In genomic region chr1:170530456-170530855, GRCm38 (mm10) we compare ENCODE assay signal across 22 mouse cellular contexts. TPM values are rescaled to one million over a fixed set of nuclear protein-coding genes. Genes with fewer than 3 reads are reported as not detected.
DNase-seq lines count a peak whose midpoint lies in the region; ATAC-seq and TF ChIP-seq lines count a peak whose summit lies in the region.
"Had no signal": no experiment of that assay in that cellular context is flagged by ENCODE, and none has a peak within 500 bp of the region (broad histone marks: within the 10 kb centered on the region; RNA-seq: fewer than 3 reads in every experiment).

No protein-coding gene starts in this region.

- TF ChIP-seq CTCF in hindbrain, postnatal 0 days (IDR thresholded peaks at IDR 0.05; ENCODE audit: low read depth): no peak

- no peaks in the 10 kb centered on the region for H3K27me3 ChIP-seq in hindbrain, embryonic 16.5 days (replicated peaks; ENCODE audit: control insufficient read depth, insufficient read depth, low read length)
- no peaks in the 10 kb centered on the region for H3K27me3 ChIP-seq in hindbrain, postnatal 0 days (ENCODE audit: insufficient read depth, low read length)
- H3K27me3 ChIP-seq: embryonic facial prominence, embryonic 12.5 days; forebrain, embryonic 13.5 days; forebrain, embryonic 15.5 days; Patski had no signal

- no peak overlapping the region for H3K4me2 ChIP-seq in hindbrain, embryonic 16.5 days (ENCODE audit: low read length)
- no peak overlapping the region for H3K4me2 ChIP-seq in hindbrain, postnatal 0 days (ENCODE audit: low read depth, low read length)
- H3K4me2 ChIP-seq: embryonic facial prominence, embryonic 12.5 days; forebrain, embryonic 13.5 days; forebrain, embryonic 15.5 days had no signal

- no peak overlapping the region for H3K9ac ChIP-seq in hindbrain, embryonic 16.5 days (ENCODE audit: low read depth, low read length)
- no peak overlapping the region for H3K9ac ChIP-seq in hindbrain, postnatal 0 days (replicated peaks; ENCODE audit: low read length)
- H3K9ac ChIP-seq: embryonic facial prominence, embryonic 12.5 days; forebrain, embryonic 13.5 days; forebrain, embryonic 15.5 days; forebrain, postnatal 0 days had no signal

- WGBS in hindbrain, embryonic 16.5 days: 72% methylated on average over 4 of the region's 4 CpGs
- 68% methylated on average over 4 of the region's 4 CpGs for WGBS in hindbrain, postnatal 0 days

- H3K4me3 ChIP-seq in hindbrain, embryonic 16.5 days (ENCODE audit: low read length): no peak overlapping the region
- H3K4me3 ChIP-seq in hindbrain, postnatal 0 days (ENCODE audit: low read length): no peak overlapping the region
- H3K4me3 ChIP-seq: embryonic facial prominence, embryonic 12.5 days; forebrain, embryonic 13.5 days; forebrain, embryonic 15.5 days had no signal

- no peak overlapping the region for H3K27ac ChIP-seq in hindbrain, embryonic 16.5 days (ENCODE audit: low read depth, low read length)
- H3K27ac ChIP-seq in hindbrain, postnatal 0 days: no peak overlapping the region
- H3K27ac ChIP-seq: embryonic facial prominence, embryonic 12.5 days; forebrain, embryonic 13.5 days; forebrain, embryonic 15.5 days had no signal

- no peaks in the 10 kb centered on the region for H3K4me1 ChIP-seq in hindbrain, embryonic 16.5 days (ENCODE audit: control insufficient read depth, insufficient read depth, low read depth, low read length)
- H3K4me1 ChIP-seq in hindbrain, postnatal 0 days (ENCODE audit: insufficient read depth, low read length): 0 out of 2 replicates have a peak, but pooled peaks cover 1% of the 10 kb centered on the region
- H3K4me1 ChIP-seq: embryonic facial prominence, embryonic 12.5 days; forebrain, embryonic 13.5 days; forebrain, embryonic 15.5 days had no signal

- no peaks in the 10 kb centered on the region for H3K36me3 ChIP-seq in hindbrain, embryonic 16.5 days (ENCODE audit: control insufficient read depth, insufficient read depth, low read length)
- no peaks in the 10 kb centered on the region for H3K36me3 ChIP-seq in hindbrain, postnatal 0 days (ENCODE audit: insufficient read depth, low read length)
- H3K36me3 ChIP-seq: embryonic facial prominence, embryonic 12.5 days; forebrain, embryonic 15.5 days; G1E had no signal

- H3K9me3 ChIP-seq in hindbrain, embryonic 16.5 days (ENCODE audit: control insufficient read depth, low read length): no peaks in the 10 kb centered on the region
- H3K9me3 ChIP-seq in hindbrain, postnatal 0 days (ENCODE audit: low read length): no peaks in the 10 kb centered on the region
- H3K9me3 ChIP-seq: embryonic facial prominence, embryonic 12.5 days; forebrain, embryonic 13.5 days; forebrain, embryonic 15.5 days; G1E had no signal

- ATAC-seq in hindbrain, embryonic 16.5 days: 0 out of 2 replicates have a peak, but pooled peaks have one; percentile 28
- ATAC-seq in hindbrain, postnatal 0 days: no peak
- ATAC-seq: activated CD4-positive, CD25-positive, alpha-beta regulatory T cell, adult 4 months; CD4-positive, CD25-positive, alpha-beta regulatory T cell, adult 4 months; forebrain, embryonic 13.5 days; forebrain, embryonic 15.5 days; forebrain, postnatal 0 days; Patski had no signal

- DNase-seq in cerebellum, adult 9-10 months: peak; percentile 21
- DNase-seq in cerebellum, postnatal 4 days (ENCODE audit: low spot score in 2 of 2): no peak
- DNase-seq in cerebellum, postnatal 25 days: peak; percentile 46 to 48
- DNase-seq in cerebellum, adult 8-10 months: no peak
- no peak for DNase-seq in hindbrain, postnatal 0 days (ENCODE audit: low spot score)
- DNase-seq: adrenal gland, adult 8-10 months; adrenal gland, postnatal 14 days; adrenal gland, postnatal 36 days; B cell, adult 2 months; cerebellum, adult 18-20 months; cerebellum, adult 9-11 months; cerebellum, postnatal 36 days; forebrain, postnatal 0 days had no signal

RNA-seq across cellular contexts. Expression of gene Nos1ap, which starts 59.2 kb away (rescaled TPM):
- polyA plus RNA-seq in hindbrain, embryonic 16.5 days (2015; fragmentation: Nextera tagmentation; extraction: Ambion mirVana): 14.8 and 17.1 TPM in 2 replicates
- 10.1 and 29.9 TPM in 2 replicates for total RNA-seq in hindbrain, postnatal 0 days (2014; rRNA removed)
- polyA plus RNA-seq in hindbrain, postnatal 0 days (2015; fragmentation: Nextera tagmentation; extraction: Ambion mirVana): 12.4 and 14.9 TPM in 2 replicates
- total RNA-seq: CH12.LX had no signal
- polyA plus RNA-seq: activated CD4-positive, CD25-positive, alpha-beta regulatory T cell, adult 4 months had no signal

Comparison
In these comparisons a context has a peak if more than half of its experiments do, and no peak if none do; other contexts are left out.
1. DNase-seq: peak in cerebellum, adult 9-10 months (single experiment) and cerebellum, postnatal 25 days (2 of 2); none in cerebellum, postnatal 4 days (0 of 2), cerebellum, adult 8-10 months (single experiment) and hindbrain, postnatal 0 days (single experiment).